Mouse (Mus musculus): ENCODE measurements around the gene Mamstr.
A peak's percentile ranks its signal among the peaks of the same experiment; 100 is the strongest.
"Not testable (repeated sequence)": the region's sequence is repeated elsewhere in the genome, so short reads cannot be mapped to it uniquely, and the experiment has no call there.

The Mamstr gene

GRCm38 (mm10) chr7:45650484-45650883, 10.7 kb downstream of the Mamstr start:
- DNase-seq (ENCODE audit: low spot score in 2 of 2), result not testable (repeated sequence)

DNA sequence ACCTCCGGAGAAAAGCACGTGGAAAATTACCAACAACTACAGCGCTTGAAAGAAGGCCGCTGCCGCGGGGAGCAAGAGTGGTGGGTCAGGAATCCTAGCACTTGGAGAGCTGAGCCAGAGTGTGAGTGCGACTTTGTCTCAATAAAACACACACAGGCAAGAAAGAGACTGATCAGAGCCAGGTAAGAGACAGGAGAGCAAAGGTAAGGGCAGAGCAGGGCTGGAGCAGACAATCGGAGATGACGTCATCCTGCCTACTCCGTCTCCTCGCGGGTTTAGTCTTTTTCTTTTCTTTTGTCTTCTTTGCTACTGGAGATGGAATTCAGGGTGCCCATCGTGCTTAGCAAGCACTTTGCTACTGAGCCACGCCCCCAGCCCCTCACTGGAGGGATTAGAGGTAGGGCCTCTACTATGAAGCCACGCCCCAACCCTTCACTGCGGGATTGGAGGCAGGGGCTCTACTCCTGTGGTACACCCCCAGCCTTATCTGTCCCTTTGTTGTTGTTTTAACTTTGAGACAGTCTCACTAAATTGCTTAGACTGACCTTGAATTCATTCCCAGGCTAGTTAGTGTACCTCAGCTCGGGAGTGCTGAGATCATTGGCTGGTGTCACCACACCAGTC, 14.8 kb downstream of the Mamstr start:
- DNase-seq (ENCODE audit: low spot score in 2 of 2), result no peak

GRCm38 (mm10) chr7:45660746-45661478, 21.1 kb downstream of the Mamstr start:
- DNase-seq (ENCODE audit: low spot score in 2 of 2), result no peak

DNA sequence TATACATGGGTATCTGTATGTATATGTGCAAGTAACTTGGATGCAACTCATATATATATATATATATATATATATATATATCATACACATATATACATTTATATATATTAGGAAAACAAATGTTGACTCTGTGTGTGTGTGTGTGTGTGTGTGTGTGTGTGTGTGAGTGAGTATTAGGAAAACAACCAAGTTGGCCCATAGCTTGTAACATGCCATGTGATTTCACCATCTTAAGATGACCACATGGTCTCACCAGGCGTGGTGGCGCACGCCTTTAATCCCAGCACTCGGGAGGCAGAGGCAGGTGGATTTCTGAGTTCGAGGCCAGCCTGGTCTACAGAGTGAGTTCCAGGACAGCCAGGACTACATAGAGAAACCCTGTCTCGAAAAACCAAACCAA, 21.9 kb downstream of the Mamstr start:
- not testable (repeated sequence) for DNase-seq (ENCODE audit: low spot score in 2 of 2)

GRCm38 (mm10) chr7:45665303-45666138, 25.7 kb downstream of the Mamstr start:
- DNase-seq (ENCODE audit: low spot score in 2 of 2), result no peak

GRCm38 (mm10) chr7:45666161-45666560, 26.4 kb downstream of the Mamstr start, which contains the start of gene Fut2:
Gene Fut2, minus strand, starts transcription at chr7:45666394.
- DNase-seq (ENCODE audit: low spot score in 2 of 2), result no peak

DNA sequence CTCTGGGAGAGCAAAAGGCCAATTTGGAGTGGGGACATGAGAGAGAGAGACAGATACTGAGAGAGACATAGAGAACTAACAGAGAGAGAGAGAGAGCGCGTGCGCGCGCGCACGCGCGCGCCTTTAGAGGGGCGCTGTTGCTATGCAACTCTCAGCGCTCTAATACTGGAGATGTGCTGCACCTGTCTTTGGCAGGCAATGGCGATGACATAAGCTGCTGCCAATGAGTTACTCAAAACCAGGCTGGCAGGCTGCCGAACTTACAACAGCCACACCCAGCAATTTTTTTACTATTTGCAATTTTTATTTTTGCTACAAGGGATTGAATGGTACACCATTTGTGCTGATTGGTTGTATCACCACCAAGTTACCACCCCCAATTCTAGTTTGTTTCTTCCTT, 28.0 kb downstream of the Mamstr start:
- DNase-seq (ENCODE audit: low spot score in 2 of 2), result no peak

- DNase-seq (ENCODE audit: low spot score in 2 of 2), result no peak
These were observed 29.1 kb downstream of the Mamstr start for GRCm38 (mm10) chr7:45668921-45669320.

DNA sequence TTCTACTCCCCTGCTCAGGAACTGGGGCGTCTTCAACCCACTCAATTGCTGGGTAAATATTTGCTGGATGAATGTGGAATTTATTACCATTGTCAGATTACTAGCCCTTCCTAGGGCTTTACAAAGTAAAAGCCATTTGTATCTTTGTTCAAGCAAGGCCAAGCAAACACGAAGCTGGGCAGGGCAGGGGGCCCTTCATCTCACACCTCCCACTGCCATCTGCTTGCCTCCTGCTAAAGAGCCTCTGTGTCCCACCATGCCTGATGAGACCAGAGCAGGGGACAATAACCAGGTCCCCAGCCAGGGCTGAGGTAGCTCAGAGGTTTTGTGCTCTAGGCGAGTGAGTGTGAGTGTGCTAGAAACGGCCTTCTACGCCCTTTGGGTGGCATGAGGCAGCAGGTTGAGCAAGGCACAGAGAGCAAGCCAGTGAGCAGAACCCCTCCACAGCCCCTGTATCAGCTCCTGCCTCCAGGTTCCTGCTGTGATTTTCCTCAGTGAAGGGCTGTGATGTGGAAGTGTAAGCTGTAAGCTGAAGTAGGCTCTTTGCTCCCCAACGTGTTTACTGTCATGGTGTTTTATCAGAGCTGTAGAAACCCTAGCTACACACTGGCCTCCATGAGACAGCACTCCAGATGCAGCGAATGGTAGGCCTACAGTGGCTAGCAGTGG, 38.0 kb downstream of the Mamstr start:
- no peak for DNase-seq (ENCODE audit: low spot score in 2 of 2)

DNA sequence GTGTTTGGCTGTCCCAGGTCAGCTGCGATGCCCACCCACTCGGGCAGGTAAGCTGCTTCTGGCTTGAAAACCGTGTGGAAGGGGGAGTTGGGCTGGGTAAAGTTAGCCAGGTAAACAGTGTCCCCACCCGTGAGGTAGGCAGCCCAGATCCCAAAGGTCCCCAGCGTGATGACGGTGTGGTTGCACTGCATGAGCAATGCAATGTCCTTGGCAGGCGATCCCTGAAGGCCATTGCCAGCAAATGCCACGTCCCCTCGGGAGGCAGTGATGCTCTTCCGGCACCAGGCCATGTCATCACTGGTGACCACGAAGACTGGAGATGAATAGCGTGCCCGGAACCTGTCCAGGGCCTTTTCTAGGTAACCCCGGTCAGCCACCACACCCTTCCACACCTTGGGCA, 38.7 kb downstream of the Mamstr start:
- DNase-seq (ENCODE audit: low spot score in 2 of 2), result no peak

DNA sequence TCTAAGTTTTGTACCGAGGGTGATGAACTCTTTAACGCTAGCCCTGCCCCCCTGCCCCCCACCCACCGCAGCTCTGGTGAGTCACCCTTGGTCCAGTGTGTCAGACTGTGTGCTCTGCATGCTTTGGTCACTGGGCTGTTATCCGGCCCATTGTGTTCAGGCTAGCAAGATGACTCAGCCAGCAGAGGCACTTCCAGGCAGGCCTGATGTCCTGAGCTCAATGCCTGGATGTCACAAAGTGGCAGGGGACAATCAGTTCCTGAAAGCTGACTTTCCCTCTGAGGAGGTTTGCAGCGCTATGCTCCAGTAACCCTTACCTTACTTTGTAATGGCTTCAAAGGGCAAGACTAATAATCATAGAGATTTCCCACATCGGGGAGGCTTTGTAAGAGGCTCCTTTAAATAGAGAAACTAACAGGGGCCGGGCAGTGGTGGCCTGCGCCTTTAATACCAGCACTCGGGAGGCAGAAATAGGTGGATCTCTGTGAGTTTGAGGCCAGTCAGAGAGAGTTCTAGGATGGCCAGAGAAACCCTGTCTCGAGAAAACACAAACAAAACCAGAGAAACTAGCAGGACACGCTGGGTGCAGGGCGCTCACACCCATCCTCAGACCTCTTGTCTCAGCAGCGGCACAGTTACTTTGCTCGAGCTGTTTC, 40.3 kb downstream of the Mamstr start:
- DNase-seq (ENCODE audit: low spot score in 2 of 2), result no peak

DNA sequence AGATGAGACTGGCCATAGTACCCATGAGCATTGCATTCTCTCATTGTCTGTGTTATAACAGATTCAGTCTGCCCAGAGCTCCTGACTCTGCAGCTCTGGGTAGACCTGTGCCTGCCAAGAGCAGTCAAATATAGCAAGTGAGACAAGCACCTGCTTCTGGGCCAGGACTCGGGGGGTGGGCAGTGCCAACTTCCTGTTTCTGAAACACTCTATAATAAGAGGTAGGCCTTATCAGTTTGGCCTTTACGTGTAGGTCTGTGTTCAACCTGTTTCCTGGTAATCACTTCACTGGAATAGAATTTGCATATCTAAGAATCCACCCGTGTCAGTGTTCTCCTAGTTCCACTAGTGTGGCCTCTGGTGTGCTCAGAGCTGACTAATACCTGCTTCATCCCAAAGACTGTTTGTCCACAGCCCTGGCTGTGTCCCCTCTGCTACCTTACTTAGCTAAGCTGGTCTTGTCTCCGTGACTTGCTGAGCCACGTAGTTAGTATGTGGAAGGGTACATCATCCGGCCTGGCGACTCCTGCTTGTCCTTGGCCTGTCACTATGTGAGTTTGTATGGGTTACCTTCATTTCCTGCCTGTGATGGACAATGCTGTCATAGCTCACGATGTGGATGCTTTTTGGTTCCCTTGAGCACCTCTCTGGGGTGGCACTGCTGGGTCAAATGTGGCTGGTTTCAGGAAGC, 41.4 kb downstream of the Mamstr start:
- no peak for DNase-seq (ENCODE audit: low spot score in 2 of 2)

- peak; percentile 80 to 92 for DNase-seq (ENCODE audit: low spot score in 2 of 2)
These were observed 42.7 kb downstream of the Mamstr start for GRCm38 (mm10) chr7:45682144-45683126.

DNA sequence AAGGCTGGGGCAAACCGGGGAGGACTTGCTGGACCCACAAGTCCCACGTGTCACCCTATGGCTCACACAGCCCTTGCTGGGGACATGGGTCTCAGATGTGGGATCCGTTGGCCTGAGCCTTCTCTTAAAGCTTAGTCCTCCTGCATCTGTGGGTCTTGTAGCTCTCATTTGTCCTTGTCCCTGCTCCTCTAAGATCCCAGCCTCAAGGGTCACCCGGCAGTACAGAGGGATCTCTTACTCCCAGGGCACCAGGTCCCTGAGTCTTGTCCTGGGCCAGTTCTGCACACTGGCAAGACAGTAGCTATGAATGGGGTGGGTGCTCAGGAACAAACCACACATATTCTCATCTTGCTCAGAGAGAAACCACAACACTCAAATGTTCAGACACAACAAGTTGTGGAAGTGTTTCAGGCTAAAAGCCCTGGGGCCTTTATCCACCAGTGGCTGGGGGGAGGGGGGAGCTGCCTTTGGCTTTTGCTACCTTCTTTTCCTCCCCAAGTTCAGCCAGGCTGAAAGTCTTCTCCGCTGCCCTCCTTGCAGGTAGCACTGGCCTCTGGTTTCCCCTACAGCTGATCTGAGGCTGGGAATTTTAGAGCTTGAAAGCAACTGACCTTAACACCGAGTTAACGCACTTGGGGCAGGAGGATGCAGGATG, 43.7 kb downstream of the Mamstr start, which contains the start of gene Ntn5:
TSS of gene Ntn5 (plus strand) at position 627 of the 655 bp plus-strand sequence.
- no peak for DNase-seq (ENCODE audit: low spot score in 2 of 2)

DNA sequence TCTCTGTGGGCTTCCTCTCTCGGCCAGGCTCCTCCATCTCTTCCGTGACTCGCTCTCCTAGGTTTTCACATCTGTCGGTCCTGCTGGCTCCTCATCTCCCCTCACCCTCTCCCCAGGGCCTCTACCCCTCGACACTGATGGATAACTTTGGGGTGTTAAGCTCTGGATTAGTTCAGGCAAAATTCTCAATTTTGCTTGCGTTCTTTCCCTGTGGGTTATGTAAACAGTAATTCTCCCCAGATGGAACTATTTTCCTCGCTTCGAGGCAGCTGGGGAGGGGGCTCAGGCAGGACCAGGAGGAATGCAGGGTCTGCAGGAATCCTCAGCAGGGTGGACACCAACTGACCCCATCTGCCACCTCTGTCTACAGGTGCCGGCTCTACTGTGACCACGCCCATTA, 46.0 kb downstream of the Mamstr start:
- no peak for DNase-seq (ENCODE audit: low spot score in 2 of 2)

DNA sequence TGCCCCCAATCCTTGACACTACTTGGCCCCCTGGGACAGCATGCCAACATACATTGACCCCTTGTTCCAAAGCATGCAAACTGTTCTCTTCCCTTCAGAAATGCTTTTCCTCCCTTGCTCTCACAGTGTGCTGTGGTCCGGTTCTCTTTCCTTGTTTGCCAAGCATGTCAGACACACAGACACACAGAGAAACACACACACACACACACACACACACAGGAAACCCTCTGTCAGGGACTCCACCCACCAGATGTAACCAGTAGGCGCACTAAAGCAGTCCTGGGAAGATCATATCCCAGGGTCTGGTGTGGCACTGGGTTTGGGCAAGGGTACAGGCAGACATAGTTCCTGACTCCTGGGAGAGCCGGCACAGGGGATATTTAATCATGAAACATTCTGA, 47.1 kb downstream of the Mamstr start:
- DNase-seq (ENCODE audit: low spot score in 2 of 2), result no peak

GRCm38 (mm10) chr7:45689099-45689498, 49.3 kb downstream of the Mamstr start:
- DNase-seq (ENCODE audit: low spot score in 2 of 2), result no peak

DNA sequence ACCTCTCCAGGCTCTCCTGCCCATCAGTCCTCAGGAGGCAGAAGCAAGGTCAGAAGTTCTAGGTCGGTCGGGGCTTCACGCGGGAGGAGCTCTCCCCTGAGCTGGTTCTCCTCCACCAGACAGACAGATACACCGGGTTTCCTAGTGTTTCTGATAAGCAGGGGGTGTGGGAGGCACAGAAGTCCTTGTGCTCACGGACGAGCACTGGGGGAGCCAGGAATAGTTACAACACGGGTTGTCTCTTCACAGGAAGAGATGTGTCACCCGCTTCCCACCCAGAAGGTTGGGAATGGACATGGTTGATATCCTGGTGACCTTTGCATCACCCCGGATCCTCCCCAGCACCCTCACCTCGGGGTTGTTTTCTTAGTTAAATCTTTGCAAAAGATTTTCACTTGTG, 50.0 kb downstream of the Mamstr start:
- DNase-seq (ENCODE audit: low spot score in 2 of 2), result no peak

- no peak for DNase-seq (ENCODE audit: low spot score in 2 of 2)
These were observed 52.6 kb downstream of the Mamstr start for GRCm38 (mm10) chr7:45692364-45692763.
